Mouse (Mus musculus): ENCODE measurements around the gene Glb1l. TPM values are rescaled to one million over a fixed set of nuclear protein-coding genes. Genes with fewer than 3 reads are reported as not detected.
A peak's percentile ranks its signal among the peaks of the same experiment; 100 is the strongest.
"Not testable (repeated sequence)": the region's sequence is repeated elsewhere in the genome, so short reads cannot be mapped to it uniquely, and the experiment has no call there.

The Glb1l gene
- polyA plus RNA-seq, 1 experiment = 27.1 TPM

DNA sequence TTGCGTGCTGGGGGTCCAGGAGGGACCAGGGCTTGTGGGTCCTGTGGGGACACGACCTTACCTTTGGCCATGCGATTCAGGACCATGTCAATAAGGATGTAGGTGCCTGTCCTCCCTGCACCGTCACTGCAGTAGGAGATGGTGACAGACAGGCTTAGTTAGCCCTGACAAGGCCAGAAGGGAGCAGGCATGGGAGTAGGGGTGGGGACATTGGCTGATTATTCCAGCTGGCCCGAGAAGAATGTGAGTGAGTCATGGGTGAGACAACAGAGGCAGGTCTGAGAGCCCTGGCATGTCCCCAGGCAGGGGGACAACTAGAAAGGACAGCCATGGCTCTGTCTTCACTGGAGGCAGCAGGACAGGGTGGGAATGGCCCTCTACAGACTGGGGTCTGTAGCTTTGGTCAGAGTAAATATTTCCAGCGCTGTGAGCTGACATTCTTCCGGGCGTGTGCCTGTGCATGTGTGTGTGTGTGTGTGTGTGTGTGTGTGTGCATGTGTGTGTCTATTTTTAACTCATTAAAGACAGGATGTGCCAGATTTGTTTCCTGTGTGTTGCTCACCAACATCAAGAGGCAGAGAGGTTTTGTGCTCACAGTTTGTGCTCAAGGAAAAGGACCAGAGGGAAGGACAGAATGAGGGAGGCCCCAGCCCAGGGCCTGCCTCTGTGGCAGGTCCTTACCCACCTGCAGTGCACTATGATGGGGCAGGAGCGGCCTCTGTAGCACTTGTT is 37.6 kb upstream of the Glb1l start:
- TF ChIP-seq CTCF (IDR thresholded peaks at IDR 0.05; ENCODE audit: low read depth, low read length) (no peak), POLR2A (IDR thresholded peaks at IDR 0.05; ENCODE audit: borderline replicate concordance, low read depth, low read length) (no peak)
- Histone ChIP-seq H3K27ac (ENCODE audit: insufficient read depth, low read depth, low read length) (peak overlapping the region; percentile 9), H3K4me3 (ENCODE audit: insufficient read depth, low read length) (no peak overlapping the region), H3K4me1 (ENCODE audit: control insufficient read depth, insufficient read depth, low read length) (peaks cover 15% of the 10 kb centered on the region)

GRCm38 (mm10) chr1:75247071-75247930 is 36.7 kb upstream of the Glb1l start:
- H3K4me3 ChIP-seq (ENCODE audit: insufficient read depth, low read length) = no peak overlapping the region
- TF ChIP-seq CTCF (IDR thresholded peaks at IDR 0.05; ENCODE audit: low read depth, low read length) = no peak
- TF ChIP-seq POLR2A (IDR thresholded peaks at IDR 0.05; ENCODE audit: borderline replicate concordance, low read depth, low read length) = no peak
- H3K27ac ChIP-seq (ENCODE audit: insufficient read depth, low read depth, low read length) = no peak overlapping the region
- peaks cover 15% of the 10 kb centered on the region for H3K4me1 ChIP-seq (ENCODE audit: control insufficient read depth, insufficient read depth, low read length)

- peaks cover 18% of the 10 kb centered on the region for H3K4me1 ChIP-seq (ENCODE audit: control insufficient read depth, insufficient read depth, low read length)
Observed at GRCm38 (mm10) chr1:75244836-75245235, 34.2 kb upstream of the Glb1l start.

DNA sequence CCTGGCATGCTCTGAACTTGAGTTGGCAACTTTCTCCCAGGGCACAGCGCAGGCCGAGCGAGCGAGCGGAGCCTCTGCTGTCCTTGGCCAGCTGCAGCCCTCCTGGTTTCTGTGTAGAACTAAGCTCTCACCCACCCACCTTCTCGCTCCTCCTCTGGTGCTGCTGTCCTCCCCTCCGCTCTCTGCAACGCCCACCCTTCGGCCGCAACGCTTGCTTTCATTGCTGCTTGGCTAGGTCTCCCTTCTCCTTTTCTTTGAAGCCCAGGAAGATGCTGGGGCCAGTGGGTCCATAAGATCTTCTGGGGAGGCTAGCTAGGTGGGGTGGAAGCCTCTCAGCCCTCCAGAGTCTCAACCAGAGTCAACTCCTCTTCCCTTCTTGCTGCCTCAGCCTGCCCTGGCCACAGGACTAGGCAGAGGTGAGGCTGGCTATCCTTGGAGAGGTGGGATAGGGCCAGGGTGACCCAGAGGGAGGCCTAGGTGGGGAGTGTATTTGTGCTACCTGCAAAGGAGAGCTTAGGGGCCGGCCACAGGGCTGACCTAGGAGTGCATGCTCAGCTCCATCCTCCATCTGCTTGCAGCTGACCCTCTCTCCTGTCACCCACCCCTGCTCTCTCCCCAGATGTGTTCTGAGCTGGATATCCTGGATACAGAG is 33.7 kb upstream of the Glb1l start:
- H3K4me1 ChIP-seq (ENCODE audit: control insufficient read depth, insufficient read depth, low read length) = peaks cover 18% of the 10 kb centered on the region
- no peak overlapping the region for H3K4me3 ChIP-seq (ENCODE audit: insufficient read depth, low read length)
- no peak overlapping the region for H3K27ac ChIP-seq (ENCODE audit: insufficient read depth, low read depth, low read length)
- TF ChIP-seq CTCF (IDR thresholded peaks at IDR 0.05; ENCODE audit: low read depth, low read length) (no peak), POLR2A (IDR thresholded peaks at IDR 0.05; ENCODE audit: borderline replicate concordance, low read depth, low read length) (no peak)

More at GRCm38 (mm10) chr1:75244836-75245235, 34.2 kb upstream of the Glb1l start:
- Histone ChIP-seq H3K27ac (ENCODE audit: insufficient read depth, low read depth, low read length) (no peak overlapping the region), H3K4me3 (ENCODE audit: insufficient read depth, low read length) (no peak overlapping the region)
- no peak for TF ChIP-seq CTCF (IDR thresholded peaks at IDR 0.05; ENCODE audit: low read depth, low read length)
- TF ChIP-seq POLR2A (IDR thresholded peaks at IDR 0.05; ENCODE audit: borderline replicate concordance, low read depth, low read length) = no peak

DNA sequence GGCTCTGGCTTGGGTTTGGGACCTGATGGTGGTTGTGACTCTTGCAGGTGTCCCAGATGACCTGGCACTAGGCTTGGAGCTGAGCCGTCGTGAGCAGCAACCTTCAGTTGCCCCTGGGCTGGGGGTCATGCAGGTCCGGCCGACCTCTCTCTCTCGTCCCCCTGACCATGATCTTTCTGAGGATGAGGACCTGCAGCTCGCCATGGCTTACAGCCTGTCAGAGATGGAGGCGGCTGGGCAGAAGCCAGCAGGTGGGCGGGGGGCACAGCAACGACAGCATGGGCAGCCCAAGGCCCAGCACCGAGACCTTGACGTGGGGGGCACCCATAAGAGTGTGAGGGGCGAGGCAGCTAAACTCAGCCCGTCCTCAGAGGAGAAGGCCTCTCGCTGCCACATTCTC is 32.8 kb upstream of the Glb1l start:
- TF ChIP-seq POLR2A (IDR thresholded peaks at IDR 0.05; ENCODE audit: borderline replicate concordance, low read depth, low read length) (no peak), CTCF (IDR thresholded peaks at IDR 0.05; ENCODE audit: low read depth, low read length) (no peak)
- H3K27ac ChIP-seq (ENCODE audit: insufficient read depth, low read depth, low read length) = no peak overlapping the region
- no peak overlapping the region for H3K4me3 ChIP-seq (ENCODE audit: insufficient read depth, low read length)
- peaks cover 12% of the 10 kb centered on the region for H3K4me1 ChIP-seq (ENCODE audit: control insufficient read depth, insufficient read depth, low read length)

- Histone ChIP-seq H3K4me1 (ENCODE audit: control insufficient read depth, insufficient read depth, low read length) (peaks cover 18% of the 10 kb centered on the region), H3K27ac (ENCODE audit: insufficient read depth, low read depth, low read length) (no peak overlapping the region), H3K4me3 (ENCODE audit: insufficient read depth, low read length) (no peak overlapping the region)
- no peak for TF ChIP-seq POLR2A (IDR thresholded peaks at IDR 0.05; ENCODE audit: borderline replicate concordance, low read depth, low read length)
- no peak for TF ChIP-seq CTCF (IDR thresholded peaks at IDR 0.05; ENCODE audit: low read depth, low read length)
Observed at GRCm38 (mm10) chr1:75239591-75239990, 29.0 kb upstream of the Glb1l start.

DNA sequence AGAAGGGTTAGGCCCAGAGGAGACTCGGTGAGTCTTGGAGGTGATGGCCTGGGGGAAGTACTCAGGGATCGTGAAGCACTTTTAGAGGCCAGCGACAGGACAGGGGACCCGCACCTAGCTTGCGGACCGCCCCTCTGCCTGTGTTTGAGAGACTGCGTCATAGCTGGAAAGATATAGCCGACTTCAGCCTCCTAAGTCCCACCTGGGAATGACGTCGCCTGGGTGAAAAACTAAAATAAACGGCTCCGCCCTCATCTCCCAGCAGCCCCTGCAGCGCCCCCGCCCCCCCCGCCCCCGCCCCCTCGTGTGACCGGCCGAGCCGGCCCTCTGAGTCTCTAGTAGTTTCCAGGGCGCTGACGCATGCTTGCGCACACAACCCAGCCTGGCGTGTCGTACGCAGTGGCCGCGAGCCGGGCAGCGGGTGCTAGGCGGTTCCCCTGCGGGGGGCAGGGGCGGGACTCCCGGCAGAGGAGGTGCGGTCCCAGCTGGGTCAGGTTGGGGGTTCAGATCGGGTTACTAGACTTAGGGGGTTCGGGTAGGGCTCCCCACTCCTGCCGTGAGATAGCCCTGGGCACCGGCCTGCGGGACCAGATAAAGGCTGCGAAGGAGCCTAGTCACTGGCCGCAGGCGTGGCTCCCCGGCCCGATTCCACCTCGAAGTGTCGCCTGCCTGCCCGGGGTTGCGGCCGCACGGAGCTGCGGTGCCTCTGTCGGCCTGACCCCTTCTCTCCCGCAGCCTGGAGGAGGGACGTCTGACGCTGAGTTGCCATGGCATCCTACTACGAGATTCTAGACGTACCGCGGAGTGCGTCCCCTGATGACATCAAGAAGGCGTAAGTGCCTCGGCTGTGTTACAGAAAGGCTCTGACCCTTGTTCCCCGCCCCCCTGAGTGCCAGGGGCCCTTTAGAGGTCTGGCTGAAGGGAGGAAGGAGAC is 25.8 kb upstream of the Glb1l start, which contains the start of gene Dnajb2:
Gene Dnajb2 (plus strand): TSS at position 290 of the 934 bp plus-strand sequence.
- Histone ChIP-seq H3K4me3 (ENCODE audit: insufficient read depth, low read length) (peak within 1 kb of the TSS; percentile 63), H3K4me1 (ENCODE audit: control insufficient read depth, insufficient read depth, low read length) (peaks cover 16% of the 10 kb centered on the region), H3K27ac (ENCODE audit: insufficient read depth, low read depth, low read length) (no peak within 1 kb of the TSS)
- TF ChIP-seq CTCF (IDR thresholded peaks at IDR 0.05; ENCODE audit: low read depth, low read length) = no peak
- TF ChIP-seq POLR2A (IDR thresholded peaks at IDR 0.05; ENCODE audit: borderline replicate concordance, low read depth, low read length) = no peak

- peaks cover 19% of the 10 kb centered on the region for H3K4me1 ChIP-seq (ENCODE audit: control insufficient read depth, insufficient read depth, low read length)
- H3K4me3 ChIP-seq (ENCODE audit: insufficient read depth, low read length) = no peak overlapping the region
- TF ChIP-seq CTCF (IDR thresholded peaks at IDR 0.05; ENCODE audit: low read depth, low read length) (peak; percentile 7; the same call in 1 of the 2 replicates), POLR2A (IDR thresholded peaks at IDR 0.05; ENCODE audit: borderline replicate concordance, low read depth, low read length) (no peak)
- H3K27ac ChIP-seq (ENCODE audit: insufficient read depth, low read depth, low read length) = no peak overlapping the region
Observed at GRCm38 (mm10) chr1:75234606-75235005, 24.0 kb upstream of the Glb1l start.

DNA sequence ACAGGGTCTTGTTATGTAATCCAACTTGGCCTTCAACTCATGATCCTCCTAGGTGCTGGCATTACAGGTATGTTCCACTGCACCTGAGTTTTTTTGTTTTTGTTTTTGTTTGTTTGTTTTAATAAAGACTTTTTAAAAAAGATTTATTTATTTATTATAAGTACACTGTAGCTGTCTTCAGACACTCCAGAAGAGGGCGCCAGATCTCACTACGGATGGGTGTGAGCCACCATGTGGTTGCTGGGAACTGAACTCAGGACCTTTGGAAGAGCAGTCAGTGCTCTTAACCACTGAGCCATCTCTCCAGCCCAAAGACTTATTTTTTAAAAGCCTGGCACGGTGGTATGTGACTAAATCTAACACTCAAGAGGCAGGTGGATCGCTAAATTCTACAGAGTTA is 21.9 kb upstream of the Glb1l start:
- H3K4me3 ChIP-seq (ENCODE audit: insufficient read depth, low read length); H3K27ac ChIP-seq (ENCODE audit: insufficient read depth, low read depth, low read length): not testable (repeated sequence)
- peaks cover 18% of the 10 kb centered on the region for H3K4me1 ChIP-seq (ENCODE audit: control insufficient read depth, insufficient read depth, low read length)

Data from bone marrow macrophage, adult 2 months (primary cell).